12 mouse cellular contexts compared by ENCODE assay signal in genomic region chr11:50565466-50566211, GRCm38 (mm10). TPM values are rescaled to one million over a fixed set of nuclear protein-coding genes. Genes with fewer than 3 reads are reported as not detected.
DNase-seq lines count a peak whose midpoint lies in the region; ATAC-seq and TF ChIP-seq lines count a peak whose summit lies in the region.
"Had no signal": no experiment of that assay in that cellular context is flagged by ENCODE, and none has a peak within 500 bp of the region (broad histone marks: within the 10 kb centered on the region; RNA-seq: fewer than 3 reads in every experiment).

No protein-coding gene starts in this region.

- no peaks in the 10 kb centered on the region for H3K9me3 ChIP-seq in limb, embryonic 15.5 days
- H3K9me3 ChIP-seq in limb, embryonic 10.5 days (replicated peaks) = no peaks in the 10 kb centered on the region
- H3K9me3 ChIP-seq in liver, postnatal 0 days (ENCODE audit: low read length) = no peaks in the 10 kb centered on the region
- no peaks in the 10 kb centered on the region for H3K9me3 ChIP-seq in forebrain, embryonic 12.5 days
- H3K9me3 ChIP-seq in forebrain, embryonic 10.5 days = no peaks in the 10 kb centered on the region
- H3K9me3 ChIP-seq: forebrain, embryonic 15.5 days; midbrain, embryonic 15.5 days had no signal

- TF ChIP-seq CTCF in liver, postnatal 0 days (IDR thresholded peaks at IDR 0.05; ENCODE audit: low read depth) = no peak

- H3K4me3 ChIP-seq in limb, embryonic 15.5 days = no peak overlapping the region
- H3K4me3 ChIP-seq in limb, embryonic 10.5 days = no peak overlapping the region
- H3K4me3 ChIP-seq in liver, postnatal 0 days (ENCODE audit: low read depth, low read length) = peak overlapping the region; percentile 7; the same call in 1 of the 2 replicates
- no peak overlapping the region for H3K4me3 ChIP-seq in forebrain, embryonic 12.5 days (replicated peaks)
- no peak overlapping the region for H3K4me3 ChIP-seq in forebrain, embryonic 10.5 days
- H3K4me3 ChIP-seq: forebrain, embryonic 15.5 days; midbrain, embryonic 15.5 days had no signal

- 64% methylated on average over 20 of the region's 20 CpGs for WGBS in limb, embryonic 15.5 days
- 82% methylated on average over 20 of the region's 20 CpGs for WGBS in limb, embryonic 10.5 days
- 25% methylated on average over 20 of the region's 20 CpGs for WGBS in liver, postnatal 0 days (ENCODE audit: insufficient replicate concordance)
- 86% methylated on average over 20 of the region's 20 CpGs for WGBS in forebrain, embryonic 12.5 days
- 87% methylated on average over 20 of the region's 20 CpGs for WGBS in forebrain, embryonic 10.5 days

- H3K4me1 ChIP-seq in limb, embryonic 15.5 days = no peaks in the 10 kb centered on the region; the same call in 1 of the 2 replicates
- H3K4me1 ChIP-seq in limb, embryonic 10.5 days = peaks cover 16% of the 10 kb centered on the region
- H3K4me1 ChIP-seq in liver, postnatal 0 days (ENCODE audit: insufficient read depth) = peaks cover 5% of the 10 kb centered on the region; the same call in 1 of the 2 replicates
- no peaks in the 10 kb centered on the region for H3K4me1 ChIP-seq in forebrain, embryonic 12.5 days
- H3K4me1 ChIP-seq in forebrain, embryonic 10.5 days = no peaks in the 10 kb centered on the region
- H3K4me1 ChIP-seq: forebrain, embryonic 15.5 days; midbrain, embryonic 15.5 days had no signal

- H3K9ac ChIP-seq in limb, embryonic 15.5 days = no peak overlapping the region
- H3K9ac ChIP-seq in liver, postnatal 0 days (replicated peaks) = no peak overlapping the region
- H3K9ac ChIP-seq in forebrain, embryonic 12.5 days = no peak overlapping the region
- H3K9ac ChIP-seq: forebrain, embryonic 15.5 days; midbrain, embryonic 15.5 days had no signal

- no peaks in the 10 kb centered on the region for H3K36me3 ChIP-seq in limb, embryonic 15.5 days
- H3K36me3 ChIP-seq in limb, embryonic 10.5 days = no peaks in the 10 kb centered on the region
- no peaks in the 10 kb centered on the region for H3K36me3 ChIP-seq in liver, postnatal 0 days (replicated peaks; ENCODE audit: insufficient read depth, low read length)
- no peaks in the 10 kb centered on the region for H3K36me3 ChIP-seq in forebrain, embryonic 12.5 days (replicated peaks)
- no peaks in the 10 kb centered on the region for H3K36me3 ChIP-seq in forebrain, embryonic 10.5 days (replicated peaks)
- H3K36me3 ChIP-seq: forebrain, embryonic 15.5 days; midbrain, embryonic 15.5 days had no signal

- no peak for DNase-seq in limb, embryonic 10.5 days (ENCODE audit: low spot score)
- peak; percentile 11 for DNase-seq in c-Kit-positive CD71-positive TER-119-positive erythroid progenitor cells, embryonic 14.5 days (ENCODE audit: low spot score)
- DNase-seq in liver, postnatal 0 days = peak; percentile 50
- peak; percentile 75 for DNase-seq in thymus, postnatal 25 days
- DNase-seq in neural tube, embryonic 10.5 days (ENCODE audit: extremely low spot score, low spot score) = no peak
- no peak for DNase-seq in forebrain, embryonic 10.5 days (ENCODE audit: extremely low spot score, low spot score)
- DNase-seq: cerebellum, adult 2 months; layer of hippocampus, adult 9-11 months had no signal

- H3K27me3 ChIP-seq in limb, embryonic 15.5 days = no peaks in the 10 kb centered on the region
- H3K27me3 ChIP-seq in limb, embryonic 10.5 days (ENCODE audit: low read depth, poor library complexity, severe bottlenecking) = no peaks in the 10 kb centered on the region
- H3K27me3 ChIP-seq in liver, postnatal 0 days (ENCODE audit: insufficient read depth, low read length) = no peaks in the 10 kb centered on the region
- no peaks in the 10 kb centered on the region for H3K27me3 ChIP-seq in forebrain, embryonic 12.5 days
- H3K27me3 ChIP-seq in forebrain, embryonic 10.5 days (ENCODE audit: poor library complexity, severe bottlenecking) = no peaks in the 10 kb centered on the region
- H3K27me3 ChIP-seq: forebrain, embryonic 15.5 days; midbrain, embryonic 15.5 days had no signal

- H3K4me2 ChIP-seq in limb, embryonic 15.5 days = no peak overlapping the region
- H3K4me2 ChIP-seq in liver, postnatal 0 days (ENCODE audit: low read depth, low read length) = peak overlapping the region; percentile 52
- no peak overlapping the region for H3K4me2 ChIP-seq in forebrain, embryonic 12.5 days
- H3K4me2 ChIP-seq: forebrain, embryonic 15.5 days; midbrain, embryonic 15.5 days had no signal

- ATAC-seq in limb, embryonic 15.5 days (ENCODE audit: insufficient number of reproducible peaks, low FRiP score, low TSS enrichment, low read depth) = peak; percentile 58; the same call in 1 of the 2 replicates
- peak; percentile 47; the same call in 1 of the 2 replicates for ATAC-seq in liver, postnatal 0 days
- no peak for ATAC-seq in forebrain, embryonic 12.5 days (ENCODE audit: low FRiP score)
- ATAC-seq: forebrain, embryonic 15.5 days; midbrain, embryonic 15.5 days had no signal

- no peak for TF ChIP-seq EP300 in liver, postnatal 0 days (IDR thresholded peaks at IDR 0.05; ENCODE audit: low read depth)

- no peak overlapping the region for H3K27ac ChIP-seq in limb, embryonic 15.5 days
- no peak overlapping the region for H3K27ac ChIP-seq in limb, embryonic 10.5 days
- no peak overlapping the region for H3K27ac ChIP-seq in liver, postnatal 0 days (ENCODE audit: low read depth)
- H3K27ac ChIP-seq in forebrain, embryonic 12.5 days = no peak overlapping the region
- H3K27ac ChIP-seq in forebrain, embryonic 10.5 days = no peak overlapping the region
- H3K27ac ChIP-seq: forebrain, embryonic 15.5 days; midbrain, embryonic 15.5 days had no signal

RNA-seq across cellular contexts. Expression of gene Adamts2, which starts 36.2 kb away (rescaled TPM):
- polyA plus RNA-seq in limb, embryonic 15.5 days (2015; fragmentation: Nextera tagmentation; extraction: Ambion mirVana) = 19.7 and 21.9 TPM in 2 replicates
- polyA plus RNA-seq in limb, embryonic 10.5 days (2016; fragmentation: Nextera tagmentation; extraction: Ambion mirVana) = 0.46 and 0.72 TPM in 2 replicates
- 2.2 and 2.3 TPM in 2 replicates for polyA plus RNA-seq in liver, postnatal 0 days (2015; fragmentation: Nextera tagmentation; extraction: Ambion mirVana)
- 1.8 and 2.0 TPM in 2 replicates for polyA plus RNA-seq in forebrain, embryonic 12.5 days (2016; fragmentation: Nextera tagmentation; extraction: Ambion mirVana)
- 0.19 and 0.60 TPM in 2 replicates for polyA plus RNA-seq in forebrain, embryonic 10.5 days (2016; fragmentation: Nextera tagmentation; extraction: Ambion mirVana)

Comparison
In these comparisons a context has a peak if more than half of its experiments do, and no peak if none do; other contexts are left out.
1. DNase-seq: peak in c-Kit-positive CD71-positive TER-119-positive erythroid progenitor cells, embryonic 14.5 days (single experiment), liver, postnatal 0 days (single experiment) and thymus, postnatal 25 days (single experiment); none in limb, embryonic 10.5 days (single experiment), neural tube, embryonic 10.5 days (single experiment) and forebrain, embryonic 10.5 days (single experiment).